Mouse (Mus musculus) left cerebral cortex, adult 2 months (tissue): ENCODE results near the gene Cnih3. TPM values are rescaled to one million over a fixed set of nuclear protein-coding genes. Genes with fewer than 3 reads are reported as not detected.

Source experiments
- DNase-seq, 2 experiments: peaks; one replicate each; pipeline ENCODE4 v3.0.0; 2021 to 2022; ENCODE audit warnings: low spot score in 2 of 2, mixed read lengths in 1 of 2; ENCODE audit errors: extremely low spot score in 1 of 2
- H3K27ac ChIP-seq: fragments of 200-600 bp; 2 replicates; pipeline ENCODE4 v1.8.1; 2022
- H3K4me3 ChIP-seq: fragments of 200-600 bp; 2 replicates; pipeline ENCODE4 v1.8.1; 2022
- CTCF ChIP-seq: fragments of 200-600 bp; IDR thresholded peaks from 2 replicates; pipeline ENCODE4 v1.8.1; 2022; ENCODE audit warnings: antibody characterized with exemption, mild to moderate bottlenecking, moderate library complexity
- intact Hi-C: fragments of 180-260 bp; cut with DNase I; formaldehyde crosslinking; loops from one replicate; pipeline ENCODE4 v1.15.1; 2025
- total RNA-seq, 2 experiments: library from RNA; stranded (reverse); gene quantifications; 2 replicates each; pipeline ENCODE4 v1.2.3; 2021

The Cnih3 gene
- total RNA-seq, 2 experiments from 2014 or later = 76.9 to 78.0 TPM

DNA sequence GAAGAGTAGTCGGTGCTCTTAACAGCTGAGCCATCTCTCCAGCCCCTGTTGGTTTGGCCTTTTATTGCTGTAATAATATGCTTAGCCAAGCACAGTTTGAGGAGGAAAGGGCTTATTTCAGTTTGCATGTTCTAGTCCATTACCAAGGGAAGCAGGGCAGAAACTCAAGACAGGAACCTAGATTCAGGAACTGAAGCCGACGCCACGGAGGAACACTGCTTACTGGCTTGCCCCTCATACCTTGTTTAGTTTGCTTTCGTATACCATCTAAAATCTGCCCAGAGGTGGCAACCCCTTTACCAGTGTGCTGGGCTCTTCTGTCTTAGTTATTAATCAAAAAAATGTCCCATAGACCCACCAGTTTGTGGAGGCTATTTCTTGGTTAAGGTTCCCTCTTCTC, 25.3 kb upstream of the Cnih3 start:
- intact Hi-C loops = no loop called here
- no peak overlapping the region for H3K4me3 ChIP-seq
- no peak overlapping the region for H3K27ac ChIP-seq
- no peak for DNase-seq
- no peak for TF ChIP-seq CTCF

DNA sequence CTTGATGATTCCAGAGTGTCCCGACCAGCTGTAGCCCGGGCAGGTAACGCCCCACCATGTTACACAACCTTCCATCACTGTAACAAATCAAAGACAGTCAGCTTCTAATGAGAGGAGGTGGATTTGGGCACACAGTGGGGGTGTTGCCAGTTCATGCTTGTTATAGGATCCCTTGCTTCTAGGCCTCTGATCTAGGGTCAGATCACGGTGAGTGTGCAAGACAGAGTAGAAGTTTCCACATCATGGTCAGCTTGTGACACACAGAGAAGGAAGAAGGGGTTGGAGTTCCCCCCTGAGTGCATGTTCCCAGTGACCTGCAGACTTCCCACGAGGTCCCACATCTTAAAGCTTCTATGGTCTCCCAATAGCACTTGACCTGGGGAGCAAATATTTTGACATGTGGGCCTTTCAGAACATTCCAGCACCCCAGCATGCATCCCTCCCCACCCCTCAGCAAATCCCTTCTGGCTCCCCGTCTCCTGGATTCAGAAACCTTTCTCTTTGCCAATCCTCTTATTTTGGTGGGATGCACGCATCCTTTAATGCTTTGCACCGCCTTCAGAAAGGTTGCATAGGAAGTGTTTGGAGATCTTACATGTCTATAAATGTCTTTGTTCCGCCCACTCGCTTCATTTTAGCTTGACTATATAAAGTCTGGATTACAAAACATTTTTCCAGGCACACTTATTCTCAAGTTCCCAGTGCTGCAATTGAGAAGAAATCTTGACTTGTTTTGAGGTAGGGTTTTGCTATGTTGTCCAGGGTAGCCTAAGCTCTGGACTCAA, 24.6 kb upstream of the Cnih3 start:
- peak overlapping the region; percentile 48 for H3K27ac ChIP-seq

DNA sequence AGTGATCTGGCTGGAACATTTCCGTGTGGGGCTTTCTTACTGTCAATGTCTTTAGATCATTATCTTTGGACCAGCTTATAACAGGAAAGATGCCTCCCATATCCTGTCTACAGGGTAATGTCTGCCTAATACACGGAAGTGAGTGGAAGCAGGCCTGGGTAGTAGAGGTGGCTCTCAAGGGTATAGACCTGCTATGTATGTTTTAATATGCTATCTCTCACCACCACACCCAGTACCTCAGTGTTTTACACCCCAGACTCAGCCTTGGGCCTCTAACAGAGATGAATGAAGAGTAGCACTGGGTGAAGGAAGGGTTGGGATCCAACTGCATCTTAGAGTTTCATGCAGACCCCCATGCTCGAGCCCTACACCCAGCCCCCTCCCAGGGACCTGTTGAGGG, 23.3 kb upstream of the Cnih3 start:
- no peak for DNase-seq
- Histone ChIP-seq H3K4me3 (no peak overlapping the region), H3K27ac (no peak overlapping the region)
- intact Hi-C loops = no loop called here
- TF ChIP-seq CTCF = no peak

More for the DNA sequence above, 24.6 kb upstream of the Cnih3 start:
- no peak overlapping the region for H3K4me3 ChIP-seq
- no peak for TF ChIP-seq CTCF
- no peak for DNase-seq
- intact Hi-C loops = no loop called here

DNA sequence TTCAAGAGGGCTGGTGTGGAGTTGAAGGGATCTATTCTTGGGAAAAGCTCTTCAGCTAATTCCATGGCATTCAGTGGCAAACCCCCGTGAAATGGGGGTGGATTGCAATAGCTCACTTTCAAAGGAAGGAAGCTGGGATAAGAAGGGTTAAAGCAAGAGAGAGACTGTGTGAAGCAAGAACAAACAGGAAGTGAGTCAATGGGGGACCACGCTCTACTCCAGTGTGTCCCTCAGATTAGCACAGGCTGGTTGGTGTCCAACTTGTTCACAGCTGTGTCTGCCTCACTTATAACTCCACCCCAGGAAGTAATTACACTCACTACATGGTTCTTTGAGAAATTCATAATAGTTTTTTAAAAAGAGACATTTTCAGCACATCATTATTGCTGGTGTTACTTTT, 19.8 kb upstream of the Cnih3 start:
- intact Hi-C loops = loop anchor here (5.0 kb wide), 1 partner anchor 215 kb away; no protein-coding TSS in a partner anchor

DNA sequence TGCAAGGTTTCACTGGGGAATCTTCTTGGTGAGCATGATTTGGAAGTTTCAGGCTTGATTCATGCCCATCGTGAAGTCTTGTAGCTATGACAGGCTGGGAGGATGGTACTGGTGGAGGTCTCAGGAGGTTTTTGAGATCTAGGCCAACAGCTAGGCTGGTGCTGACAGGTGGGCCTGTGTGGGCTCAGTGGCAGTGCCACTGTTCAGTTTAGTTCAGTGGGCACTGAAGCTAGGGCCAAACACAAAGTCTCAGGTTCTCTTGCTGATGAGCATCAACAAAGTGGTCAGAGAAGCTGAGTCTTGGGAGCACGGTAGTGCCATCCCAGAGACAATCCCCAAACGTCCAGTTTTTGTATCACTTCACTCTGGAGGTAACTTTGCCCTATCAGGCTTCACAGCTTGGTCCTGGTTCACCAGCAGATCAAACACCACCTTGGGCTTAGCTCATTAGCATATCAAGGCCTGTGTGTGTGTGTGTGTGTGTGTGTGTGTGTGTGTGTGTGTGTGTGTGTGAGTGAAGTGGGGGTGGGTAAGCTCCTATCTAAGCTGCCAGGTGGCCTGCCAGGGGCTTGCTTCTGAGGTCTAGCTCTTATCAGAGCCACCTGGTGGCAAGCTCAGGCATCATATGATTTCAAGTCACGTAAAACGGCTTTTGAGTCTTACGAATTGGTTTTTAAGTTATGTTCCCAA, 18.0 kb upstream of the Cnih3 start:
- intact Hi-C loops = loop anchor here (5.0 kb wide), 1 partner anchor 213 kb away; no protein-coding TSS in a partner anchor
- DNase-seq = no peak
- Histone ChIP-seq H3K4me3 (no peak overlapping the region), H3K27ac (no peak overlapping the region)
- peak; percentile 15 for TF ChIP-seq CTCF

More for the DNA sequence above, 19.8 kb upstream of the Cnih3 start:
- no peak overlapping the region for H3K27ac ChIP-seq
- H3K4me3 ChIP-seq = no peak overlapping the region
- no peak for TF ChIP-seq CTCF
- DNase-seq = no peak

DNA sequence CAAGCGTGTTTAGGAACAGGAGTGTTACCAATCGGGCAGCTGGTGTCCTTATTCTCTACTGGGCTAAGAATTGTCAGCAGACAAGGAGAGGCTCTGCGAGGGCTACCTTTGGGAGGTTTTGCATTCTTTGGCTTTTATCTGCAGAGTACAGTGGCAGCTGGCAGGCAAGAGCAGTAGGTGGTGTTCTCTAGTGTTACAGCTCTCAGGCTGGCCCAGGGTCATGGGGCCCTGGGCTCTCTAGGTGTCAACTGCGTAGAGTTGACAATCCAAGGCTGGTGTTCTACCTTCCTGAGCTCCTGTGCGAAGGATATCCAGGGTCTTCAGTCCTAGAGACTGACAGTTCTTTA, 17.4 kb upstream of the Cnih3 start:
- intact Hi-C loops = no loop called here
- DNase-seq = no peak
- no peak for TF ChIP-seq CTCF
- Histone ChIP-seq H3K4me3 (no peak overlapping the region), H3K27ac (no peak overlapping the region)

DNA sequence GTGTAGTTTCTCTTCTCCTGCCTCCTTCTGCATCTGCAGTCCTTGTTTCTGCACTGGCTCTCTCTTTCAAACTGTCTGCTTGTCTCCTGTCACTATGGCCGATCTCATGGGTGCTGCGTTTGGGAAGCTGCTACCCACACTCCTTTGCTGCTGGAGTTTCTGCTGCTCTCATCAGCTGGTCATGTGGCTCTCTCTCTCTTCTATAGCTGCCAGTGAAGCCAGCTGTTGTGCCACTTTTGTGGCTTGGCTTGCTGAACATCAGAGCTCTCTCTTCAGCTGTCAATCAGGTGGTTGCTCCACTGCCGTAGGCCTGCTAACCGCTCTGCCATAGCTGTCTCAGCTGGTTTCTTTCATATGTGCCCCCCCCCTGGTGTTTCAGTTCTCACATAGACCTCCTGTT, 17.0 kb upstream of the Cnih3 start:
- no peak for TF ChIP-seq CTCF
- no peak for DNase-seq
- Histone ChIP-seq H3K27ac (no peak overlapping the region), H3K4me3 (no peak overlapping the region)
- intact Hi-C loops = no loop called here

DNA sequence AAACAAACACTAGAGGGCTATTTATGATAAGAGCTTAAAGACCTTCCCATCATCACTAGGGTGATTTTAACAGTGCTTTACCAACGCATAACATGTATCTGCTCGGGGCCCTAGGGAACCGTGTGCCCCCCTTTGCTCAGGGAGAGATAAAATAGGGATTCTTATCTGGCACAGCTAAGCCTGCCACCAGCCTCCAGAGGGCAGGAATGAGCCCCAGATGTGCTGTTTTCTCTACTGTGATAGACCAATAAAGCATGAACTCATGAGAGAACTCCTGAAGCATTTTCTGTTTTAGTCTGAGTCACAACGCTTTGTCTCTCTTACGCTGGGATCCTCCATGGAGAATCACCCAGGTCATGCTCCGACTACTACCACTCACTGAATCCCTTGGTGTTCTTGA, 15.6 kb upstream of the Cnih3 start:
- no peak overlapping the region for H3K4me3 ChIP-seq
- peak; percentile 43 for TF ChIP-seq CTCF
- no peak for DNase-seq
- intact Hi-C loops = no loop called here
- no peak overlapping the region for H3K27ac ChIP-seq

DNA sequence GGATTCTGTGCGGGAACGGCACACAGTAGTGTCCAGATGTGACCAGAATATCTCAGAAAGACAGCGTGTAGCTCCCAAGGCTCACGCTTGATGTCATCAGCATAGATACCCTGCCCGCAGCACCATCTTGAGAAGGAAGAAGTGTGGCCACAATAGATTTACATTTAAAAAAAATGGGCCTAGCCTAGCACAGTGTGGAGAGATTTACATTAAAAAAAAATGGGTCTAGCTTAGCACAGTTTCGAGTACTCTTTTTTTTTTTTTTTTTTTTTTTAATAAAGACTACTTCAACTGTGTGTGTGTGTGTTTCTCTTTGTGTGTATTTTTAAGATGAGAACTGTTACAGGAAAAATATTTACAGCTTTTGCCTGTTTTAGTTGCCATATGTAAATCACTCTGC, 13.3 kb upstream of the Cnih3 start:
- no peak for TF ChIP-seq CTCF
- DNase-seq = no peak
- Histone ChIP-seq H3K27ac (no peak overlapping the region), H3K4me3 (no peak overlapping the region)
- intact Hi-C loops = no loop called here

DNA sequence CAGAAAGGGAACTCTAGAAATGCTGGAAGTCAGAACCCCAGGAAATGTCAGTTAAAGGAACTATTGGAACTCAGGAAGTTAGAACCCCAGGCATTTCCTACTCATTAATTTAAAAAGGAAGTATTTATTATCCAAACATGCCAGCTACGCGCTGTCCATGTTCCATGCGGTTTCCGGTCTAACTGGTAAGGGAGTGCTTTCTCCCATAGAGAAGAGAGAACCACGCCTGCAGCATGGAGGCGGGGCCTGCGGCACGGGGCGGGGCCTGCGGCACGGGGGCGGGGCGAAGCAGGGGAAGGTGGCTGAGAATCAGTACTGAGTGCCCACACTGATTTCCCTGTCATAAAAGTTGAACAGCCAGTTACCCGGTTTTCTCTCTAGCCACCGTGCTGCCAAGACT, 6.9 kb upstream of the Cnih3 start:
- intact Hi-C loops = no loop called here
- TF ChIP-seq CTCF = no peak
- no peak overlapping the region for H3K4me3 ChIP-seq
- H3K27ac ChIP-seq = no peak overlapping the region
- DNase-seq = no peak

DNA sequence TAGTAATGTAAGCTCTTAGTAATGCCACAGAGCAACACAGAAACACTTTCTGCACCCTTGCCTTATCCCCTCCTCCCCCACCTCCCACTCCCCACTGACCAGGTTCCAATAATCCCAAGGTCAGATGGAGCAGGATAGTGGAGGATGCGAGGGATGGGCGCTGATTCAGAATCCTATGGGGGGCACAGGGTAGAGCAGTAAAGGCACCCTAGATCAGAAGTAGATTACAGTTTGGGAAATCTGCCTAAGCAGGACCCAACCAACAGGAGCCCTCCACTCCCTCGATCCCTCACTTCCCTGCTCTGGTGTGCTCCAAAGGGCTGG, 423 bp upstream of the Cnih3 start:
- peak overlapping the region; percentile 65 for H3K4me3 ChIP-seq
- TF ChIP-seq CTCF = no peak
- intact Hi-C loops = loop anchor here (5.0 kb wide), 1 partner anchor 75 kb away; no protein-coding TSS in a partner anchor
- no peak for DNase-seq
- H3K27ac ChIP-seq = peak overlapping the region; percentile 30; the same call in 1 of the 2 replicates

DNA sequence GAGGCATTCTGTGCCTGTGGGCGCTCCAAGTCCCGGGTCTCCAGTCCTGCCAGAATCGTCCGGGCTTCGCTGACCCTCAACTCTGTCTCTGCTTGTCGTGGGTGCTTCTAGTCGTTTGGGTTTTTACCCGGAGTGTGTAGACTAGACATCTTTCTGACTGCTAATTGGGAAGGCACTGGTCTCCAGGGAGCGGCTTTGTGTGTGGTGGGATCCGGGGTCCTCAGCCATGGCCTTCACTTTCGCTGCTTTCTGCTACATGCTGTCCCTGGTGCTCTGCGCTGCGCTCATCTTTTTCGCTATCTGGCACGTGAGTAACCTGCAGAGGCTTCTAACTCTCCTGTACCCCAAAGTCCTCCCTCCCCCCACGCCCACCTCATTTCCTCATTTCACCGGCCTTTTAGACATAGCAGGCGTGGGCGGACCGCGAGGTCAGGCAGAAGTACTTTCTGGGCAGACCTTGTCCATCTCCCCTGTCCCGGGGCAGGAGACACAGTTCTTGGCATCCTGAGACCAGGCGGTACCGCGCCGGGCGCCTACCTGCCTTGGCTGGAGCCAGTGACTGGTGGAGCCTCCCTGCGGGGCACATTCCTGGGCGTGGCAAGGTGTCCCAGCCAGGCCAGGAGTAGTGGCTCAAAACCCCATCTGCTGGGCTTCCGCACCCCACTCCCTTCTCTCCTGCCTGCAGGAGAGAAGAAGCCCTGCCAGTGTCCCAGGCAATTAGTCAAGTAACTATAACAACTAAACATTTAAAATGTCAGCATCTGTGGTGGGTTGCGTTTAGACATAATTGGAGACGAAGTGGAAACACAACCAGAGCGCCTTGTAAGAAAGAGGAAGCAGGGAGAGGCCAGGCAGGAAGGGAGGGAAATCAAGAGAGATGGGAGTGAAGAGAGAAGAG, 1.0 kb downstream of the Cnih3 start:
- H3K27ac ChIP-seq = peak overlapping the region; percentile 75
- intact Hi-C loops = loop anchor here (5.0 kb wide), 1 partner anchor 76 kb away; no protein-coding TSS in a partner anchor
- peak in 1 of 2 experiments; percentile 31 for DNase-seq
- TF ChIP-seq CTCF = no peak
- peak overlapping the region; percentile 65 for H3K4me3 ChIP-seq
